Mouse (Mus musculus) testis, adult 2 months (tissue): ENCODE measurements around the gene 2610301B20Rik.

Source experiments
- CTCF ChIP-seq: fragments of 200-500 bp; IDR thresholded peaks from 2 replicates; pipeline ENCODE4 v1.5.1; 2012; ENCODE audit warnings: low read depth, mild to moderate bottlenecking, inconsistent platforms, low read length, moderate library complexity; ENCODE audit not compliant: control insufficient read depth, insufficient read depth, insufficient replicate concordance
- POLR2A ChIP-seq: fragments of 200-500 bp; IDR thresholded peaks from 2 replicates; pipeline ENCODE4 v1.6.1; 2012; ENCODE audit warnings: low read depth, mild to moderate bottlenecking, inconsistent platforms, low read length, moderate library complexity; ENCODE audit not compliant: control insufficient read depth

GRCm38 (mm10) chr4:10924140-10924539 lies 49.8 kb downstream of the 2610301B20Rik start:
- TF ChIP-seq CTCF (no peak), POLR2A (no peak)
